Mouse (Mus musculus): ENCODE measurements around the gene Rhox2e. TPM values are rescaled to one million over a fixed set of nuclear protein-coding genes. Genes with fewer than 3 reads are reported as not detected.
"Not testable (repeated sequence)": the region's sequence is repeated elsewhere in the genome, so short reads cannot be mapped to it uniquely, and the experiment has no call there.

The Rhox2e gene
- not detected for total RNA-seq (2021)
- long read RNA-seq, experiment 1, result 0 reads
- long read RNA-seq, experiment 2, result 0 reads

GRCm38 (mm10) chrX:37530152-37530551, at the start of gene Rhox2e:
TSS of gene Rhox2e (plus strand) at chrX:37530452.
- not testable (repeated sequence) for DNase-seq

DNA sequence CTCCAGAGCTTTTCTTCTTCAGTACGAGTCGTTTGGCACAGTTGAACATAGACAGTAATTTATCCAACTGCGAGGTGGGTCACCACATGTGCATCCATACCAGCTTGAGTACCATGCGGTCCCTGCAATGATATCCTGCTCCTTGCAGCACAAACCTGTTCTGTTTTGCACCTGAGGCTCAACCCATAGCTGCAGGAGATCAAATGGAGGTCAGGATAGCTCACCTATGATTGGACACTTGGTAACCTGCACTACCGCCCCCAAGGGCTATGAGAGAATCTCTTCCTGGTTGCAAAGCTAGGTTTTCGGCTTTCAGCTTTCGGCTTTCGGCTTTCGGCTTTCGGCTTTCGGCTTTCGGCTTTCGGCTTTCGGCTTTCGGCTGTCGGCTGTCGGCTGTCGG, 16.2 kb upstream of the Rhox2e start, which contains the start of gene Rhox4d:
Gene Rhox4d (plus strand): TSS at position 301 of the 400 bp plus-strand sequence.
- DNase-seq, result not testable (repeated sequence)

- DNase-seq, result not testable (repeated sequence)
Observed at GRCm38 (mm10) chrX:37541719-37542118, 11.5 kb downstream of the Rhox2e start, which contains the start of gene Rhox3e. TSS of gene Rhox3e (plus strand) at chrX:37542019.

GRCm38 (mm10) chrX:37557112-37557511, 26.9 kb downstream of the Rhox2e start, which contains the start of gene Rhox4e:
TSS of gene Rhox4e (plus strand) at chrX:37557412.
- not testable (repeated sequence) for DNase-seq

DNA sequence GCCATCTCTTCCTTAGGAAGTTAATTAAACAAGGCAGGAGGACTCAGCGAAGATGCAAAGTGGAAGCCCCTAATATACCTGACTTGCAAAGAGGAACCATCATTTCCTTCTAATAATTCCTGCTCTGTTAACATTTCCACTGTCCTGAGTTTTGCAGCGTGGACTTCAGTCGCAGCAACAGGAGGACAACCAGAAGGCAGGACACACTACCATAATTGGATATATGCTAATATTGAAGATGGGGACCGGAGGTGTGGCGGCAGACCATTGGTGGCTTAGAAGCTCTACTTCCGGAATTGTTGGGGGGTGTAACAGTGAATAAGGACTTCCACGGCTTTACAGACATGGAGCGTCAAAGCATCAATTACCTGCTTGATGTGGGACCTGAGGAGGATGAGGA, 40.9 kb downstream of the Rhox2e start, which contains the start of gene Rhox2f:
Gene Rhox2f (plus strand): TSS at position 301 of the 400 bp plus-strand sequence.
- not testable (repeated sequence) for DNase-seq

- not testable (repeated sequence) for DNase-seq
Observed at GRCm38 (mm10) chrX:37572638-37573037, 42.4 kb downstream of the Rhox2e start.

GRCm38 (mm10) chrX:37580692-37581091, 50.4 kb downstream of the Rhox2e start, which contains the start of gene Rhox3f:
TSS of gene Rhox3f (plus strand) at chrX:37580992.
- DNase-seq, result not testable (repeated sequence)

Other genes with a start within 250 kb of the Rhox2e start
- not detected for gene Rhox3a2, start 150.4 kb upstream of the Rhox2e start, total RNA-seq (2021)
- gene Rhox4a2, start 139.6 kb upstream of the Rhox2e start, total RNA-seq (2021), result not detected
- gene Rhox2b, start 118.4 kb upstream of the Rhox2e start, total RNA-seq (2021), result not detected
- gene Rhox4b, start 98.0 kb upstream of the Rhox2e start, total RNA-seq (2021), result not detected
- gene Rhox2c, start 76.8 kb upstream of the Rhox2e start, total RNA-seq (2021), result not detected
- not detected for gene Rhox3c, start 71.9 kb upstream of the Rhox2e start, total RNA-seq (2021)
- not detected for gene Rhox4c, start 50.1 kb upstream of the Rhox2e start, total RNA-seq (2021)
- not detected for gene Rhox2d, start 37.0 kb upstream of the Rhox2e start, total RNA-seq (2021)
- not detected for gene Rhox4d, start 16.1 kb upstream of the Rhox2e start, total RNA-seq (2021)
- not detected for gene Rhox3e, start 11.6 kb downstream of the Rhox2e start, total RNA-seq (2021)
- gene Rhox4e, start 27.0 kb downstream of the Rhox2e start, total RNA-seq (2021), result not detected
- not detected for gene Rhox2f, start 41.0 kb downstream of the Rhox2e start, total RNA-seq (2021)
- not detected for gene Rhox3f, start 50.5 kb downstream of the Rhox2e start, total RNA-seq (2021)
- gene Rhox4f, start 77.3 kb downstream of the Rhox2e start, total RNA-seq (2021), result not detected
- not detected for gene Rhox3g, start 98.2 kb downstream of the Rhox2e start, total RNA-seq (2021)
- gene Rhox2g, start 113.0 kb downstream of the Rhox2e start, total RNA-seq (2021), result not detected
- gene Rhox4g, start 120.9 kb downstream of the Rhox2e start, total RNA-seq (2021), result not detected
- gene Rhox3h, start 138.3 kb downstream of the Rhox2e start, total RNA-seq (2021), result not detected
- gene Rhox2h, start 142.8 kb downstream of the Rhox2e start, total RNA-seq (2021), result under 1 TPM; 0.62 to 0.67 TPM